Mouse (Mus musculus): ENCODE results near the gene Arhgef16. TPM values are rescaled to one million over a fixed set of nuclear protein-coding genes. Genes with fewer than 3 reads are reported as not detected.
A peak's percentile ranks its signal among the peaks of the same experiment; 100 is the strongest.

Gene Arhgef16
- total and polyA plus RNA-seq, 3 experiments: 0.36 to 1.2 (median 0.39) TPM

GRCm38 (mm10) chr4:154309131-154309530 is 7.7 kb upstream of the Arhgef16 start:
- H3K27me3 ChIP-seq (ENCODE audit: control insufficient read depth, insufficient read depth, low read length): no peaks in the 10 kb centered on the region
- H3K79me2 ChIP-seq (replicated peaks; ENCODE audit: control insufficient read depth, insufficient read depth, low read length): no peaks in the 10 kb centered on the region

DNA sequence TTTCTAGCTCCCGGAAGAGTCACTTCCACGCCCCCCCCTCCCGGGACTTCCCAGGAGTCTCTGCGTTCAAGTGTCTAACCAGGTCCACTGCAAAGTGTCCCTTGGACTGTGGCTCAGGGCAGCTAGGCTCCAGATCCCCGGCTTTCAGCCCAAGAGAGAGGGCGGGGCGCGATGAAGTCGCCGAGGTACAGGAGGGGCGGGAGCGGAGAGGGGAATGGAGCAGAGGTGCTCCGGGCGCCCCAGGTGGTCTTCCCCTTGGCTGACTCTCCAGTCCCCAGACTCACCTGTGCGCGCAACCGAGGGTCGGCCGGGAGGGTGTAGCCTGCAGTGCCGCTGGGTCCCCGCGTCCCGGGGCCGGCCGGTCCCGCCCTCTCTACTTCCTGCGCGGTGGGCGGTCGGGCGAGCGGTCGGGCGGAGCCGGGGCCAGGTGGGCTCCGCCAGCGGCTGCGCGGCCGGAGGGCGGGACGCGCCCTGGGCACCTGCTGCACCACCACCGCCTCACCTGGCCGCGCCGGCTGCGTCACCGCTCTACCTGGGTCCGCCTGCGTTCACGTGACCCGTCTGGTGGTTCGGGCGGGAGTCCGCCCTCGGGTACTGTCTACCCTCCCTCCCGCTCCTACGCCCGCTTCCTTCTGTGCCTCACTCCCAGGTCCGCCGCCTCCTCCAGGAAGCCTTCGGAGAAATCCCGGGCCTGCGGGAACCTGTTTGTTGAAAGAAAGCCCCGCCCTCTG is 1.8 kb downstream of the Arhgef16 start:
- Histone ChIP-seq H3K27ac (no peak overlapping the region), H3K4me1 (ENCODE audit: control insufficient read depth, insufficient read depth, low read length) (peaks cover 1% of the 10 kb centered on the region; the same call in 1 of the 2 replicates), H3K4me3 (peak overlapping the region; percentile 41), H3K9ac (ENCODE audit: low read depth, low read length) (peak overlapping the region; percentile 18), H3K27me3 (ENCODE audit: control insufficient read depth, insufficient read depth, low read length) (peaks cover 5% of the 10 kb centered on the region), H3K36me3 (ENCODE audit: control insufficient read depth, insufficient read depth, low read length) (no peaks in the 10 kb centered on the region), H3K79me2 (replicated peaks; ENCODE audit: control insufficient read depth, insufficient read depth, low read length) (no peaks in the 10 kb centered on the region)
- WGBS: 2% methylated on average over 64 of the region's 66 CpGs
- no peak for TF ChIP-seq CTCF (IDR thresholded peaks at IDR 0.05)
- TF ChIP-seq POLR2A (IDR thresholded peaks at IDR 0.05; ENCODE audit: insufficient read depth, low read depth, low read length): no peak
- no peak for TF ChIP-seq EP300 (IDR thresholded peaks at IDR 0.05; ENCODE audit: insufficient read depth, low read depth, low read length)
- intact Hi-C loops (cut with DNase I): loop anchor here (2.0 kb wide), 1 partner anchor 235 kb away; no protein-coding TSS in a partner anchor
- peak in 1 of 2 experiments; percentile 16 for DNase-seq

More at GRCm38 (mm10) chr4:154309131-154309530, 7.7 kb upstream of the Arhgef16 start:
- H3K27ac ChIP-seq: no peak overlapping the region
- WGBS: 55% methylated on average over 2 of the region's 2 CpGs
- no peaks in the 10 kb centered on the region for H3K36me3 ChIP-seq (ENCODE audit: control insufficient read depth, insufficient read depth, low read length)
- no peak overlapping the region for H3K4me3 ChIP-seq
- no peak overlapping the region for H3K9ac ChIP-seq (ENCODE audit: low read depth, low read length)
- H3K4me1 ChIP-seq (ENCODE audit: control insufficient read depth, insufficient read depth, low read length): no peaks in the 10 kb centered on the region
- TF ChIP-seq POLR2A (IDR thresholded peaks at IDR 0.05; ENCODE audit: insufficient read depth, low read depth, low read length) (no peak), EP300 (IDR thresholded peaks at IDR 0.05; ENCODE audit: insufficient read depth, low read depth, low read length) (no peak)
- intact Hi-C loops (cut with DNase I): no loop called here
- no peak for DNase-seq

GRCm38 (mm10) chr4:154297761-154298160 is 3.7 kb downstream of the Arhgef16 start:
- no peak for TF ChIP-seq POLR2A (IDR thresholded peaks at IDR 0.05; ENCODE audit: insufficient read depth, low read depth, low read length)
- TF ChIP-seq EP300 (IDR thresholded peaks at IDR 0.05; ENCODE audit: insufficient read depth, low read depth, low read length): no peak
- Histone ChIP-seq H3K36me3 (ENCODE audit: control insufficient read depth, insufficient read depth, low read length) (no peaks in the 10 kb centered on the region), H3K9ac (ENCODE audit: low read depth, low read length) (no peak overlapping the region), H3K79me2 (replicated peaks; ENCODE audit: control insufficient read depth, insufficient read depth, low read length) (no peaks in the 10 kb centered on the region), H3K4me1 (ENCODE audit: control insufficient read depth, insufficient read depth, low read length) (peaks cover 1% of the 10 kb centered on the region; the same call in 1 of the 2 replicates), H3K27ac (no peak overlapping the region), H3K27me3 (ENCODE audit: control insufficient read depth, insufficient read depth, low read length) (peaks cover 5% of the 10 kb centered on the region), H3K4me3 (no peak overlapping the region)
- no peak for DNase-seq
- 42% methylated on average over 9 of the region's 9 CpGs for WGBS
- intact Hi-C loops (cut with DNase I): no loop called here

DNA sequence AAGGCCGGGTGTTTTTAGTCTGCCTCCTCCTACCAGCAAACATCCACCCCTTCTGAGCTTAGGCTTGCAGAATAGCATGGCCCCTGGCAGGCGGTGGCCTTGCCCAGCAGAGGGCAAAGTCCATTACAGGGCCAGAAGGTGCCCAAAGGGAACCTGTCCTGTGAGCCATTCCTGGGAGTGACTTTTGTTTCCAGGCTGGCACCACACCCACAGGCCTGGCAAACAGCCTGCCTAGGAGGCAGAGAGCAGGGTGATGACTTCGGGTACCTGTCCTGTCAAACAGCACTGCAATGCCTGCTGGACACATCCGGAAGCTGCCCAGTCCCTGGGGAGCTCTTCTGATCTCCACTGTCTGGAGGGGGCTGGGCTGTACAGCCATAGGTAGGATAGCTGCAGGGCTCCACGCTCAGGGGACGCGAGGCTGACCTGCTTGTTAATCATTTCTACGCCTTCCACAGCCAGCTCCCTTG is 7.2 kb downstream of the Arhgef16 start:
- no peak for TF ChIP-seq POLR2A (IDR thresholded peaks at IDR 0.05; ENCODE audit: insufficient read depth, low read depth, low read length)
- no peak for TF ChIP-seq CTCF (IDR thresholded peaks at IDR 0.05)
- TF ChIP-seq EP300 (IDR thresholded peaks at IDR 0.05; ENCODE audit: insufficient read depth, low read depth, low read length): no peak
- no peaks in the 10 kb centered on the region for H3K4me1 ChIP-seq (ENCODE audit: control insufficient read depth, insufficient read depth, low read length)
- WGBS: 57% methylated on average over 8 of the region's 8 CpGs
- no peak overlapping the region for H3K9ac ChIP-seq (ENCODE audit: low read depth, low read length)
- DNase-seq: no peak
- no peaks in the 10 kb centered on the region for H3K27me3 ChIP-seq (ENCODE audit: control insufficient read depth, insufficient read depth, low read length)
- H3K79me2 ChIP-seq (replicated peaks; ENCODE audit: control insufficient read depth, insufficient read depth, low read length): no peaks in the 10 kb centered on the region
- no peak overlapping the region for H3K4me3 ChIP-seq
- intact Hi-C loops (cut with DNase I): no loop called here
- H3K36me3 ChIP-seq (ENCODE audit: control insufficient read depth, insufficient read depth, low read length): no peaks in the 10 kb centered on the region
- H3K27ac ChIP-seq: no peak overlapping the region

DNA sequence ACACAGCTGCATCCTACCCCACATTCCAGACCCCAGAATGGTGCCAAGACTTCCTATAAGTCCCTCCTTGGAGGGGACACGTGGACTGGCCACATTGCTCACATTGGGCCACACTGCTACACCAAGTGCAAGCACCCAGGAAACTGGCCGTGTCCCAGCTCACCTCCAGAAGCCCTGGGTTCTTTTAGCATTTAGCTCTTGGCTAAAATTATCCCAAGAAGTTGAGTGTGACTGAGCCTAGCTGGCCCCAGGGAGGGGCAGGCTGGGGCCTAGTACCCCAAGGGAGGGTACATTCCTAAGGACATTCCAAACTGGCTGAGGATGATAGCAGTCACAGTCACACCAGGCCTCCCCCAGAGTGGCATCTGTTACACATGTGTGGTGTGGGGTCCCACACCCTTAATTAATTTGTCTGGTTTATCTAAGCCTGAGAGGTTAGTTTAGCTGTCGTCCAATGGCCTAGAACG is 7.7 kb downstream of the Arhgef16 start:
- intact Hi-C loops (cut with DNase I): no loop called here
- TF ChIP-seq EP300 (IDR thresholded peaks at IDR 0.05; ENCODE audit: insufficient read depth, low read depth, low read length) (no peak), POLR2A (IDR thresholded peaks at IDR 0.05; ENCODE audit: insufficient read depth, low read depth, low read length) (no peak)
- 52% methylated on average over 4 of the region's 4 CpGs for WGBS
- H3K4me1 ChIP-seq (ENCODE audit: control insufficient read depth, insufficient read depth, low read length): no peaks in the 10 kb centered on the region
- no peaks in the 10 kb centered on the region for H3K79me2 ChIP-seq (replicated peaks; ENCODE audit: control insufficient read depth, insufficient read depth, low read length)
- H3K9ac ChIP-seq (ENCODE audit: low read depth, low read length): no peak overlapping the region
- H3K27me3 ChIP-seq (ENCODE audit: control insufficient read depth, insufficient read depth, low read length): no peaks in the 10 kb centered on the region
- H3K27ac ChIP-seq: no peak overlapping the region
- no peak overlapping the region for H3K4me3 ChIP-seq
- no peaks in the 10 kb centered on the region for H3K36me3 ChIP-seq (ENCODE audit: control insufficient read depth, insufficient read depth, low read length)
- no peak for DNase-seq

DNA sequence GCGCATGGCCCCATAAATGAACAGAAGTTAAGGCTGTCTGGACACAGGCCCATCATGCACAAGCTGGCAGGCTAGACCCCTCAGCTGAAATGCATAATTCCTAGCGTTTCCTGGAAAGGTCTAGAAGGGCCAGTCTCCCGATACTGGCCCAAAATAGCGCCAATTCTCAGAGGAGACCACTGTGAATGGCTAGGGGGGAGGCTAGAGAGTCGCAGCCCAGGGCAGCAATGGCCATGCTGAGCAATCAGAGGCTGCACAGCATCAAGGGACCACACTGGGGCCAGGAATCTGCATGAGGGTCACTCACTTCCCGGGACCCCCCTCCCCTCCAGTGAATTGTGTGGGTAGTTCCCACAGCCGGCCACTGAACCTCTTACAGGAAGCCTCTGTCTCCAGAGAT is 17.8 kb downstream of the Arhgef16 start:
- WGBS: 50% methylated on average over 7 of the region's 7 CpGs
- Histone ChIP-seq H3K4me1 (ENCODE audit: control insufficient read depth, insufficient read depth, low read length) (no peaks in the 10 kb centered on the region), H3K27me3 (ENCODE audit: control insufficient read depth, insufficient read depth, low read length) (no peaks in the 10 kb centered on the region), H3K27ac (no peak overlapping the region), H3K9ac (ENCODE audit: low read depth, low read length) (no peak overlapping the region), H3K4me3 (no peak overlapping the region), H3K36me3 (ENCODE audit: control insufficient read depth, insufficient read depth, low read length) (no peaks in the 10 kb centered on the region), H3K79me2 (replicated peaks; ENCODE audit: control insufficient read depth, insufficient read depth, low read length) (no peaks in the 10 kb centered on the region)
- TF ChIP-seq POLR2A (IDR thresholded peaks at IDR 0.05; ENCODE audit: insufficient read depth, low read depth, low read length): no peak
- no peak for TF ChIP-seq EP300 (IDR thresholded peaks at IDR 0.05; ENCODE audit: insufficient read depth, low read depth, low read length)
- intact Hi-C loops (cut with DNase I): no loop called here
- peak in 1 of 2 experiments; percentile 14 for DNase-seq

Data from heart, adult 2 months (tissue).